Comparison of ENCODE assay signal across 7 mouse cellular contexts in the genomic region with DNA sequence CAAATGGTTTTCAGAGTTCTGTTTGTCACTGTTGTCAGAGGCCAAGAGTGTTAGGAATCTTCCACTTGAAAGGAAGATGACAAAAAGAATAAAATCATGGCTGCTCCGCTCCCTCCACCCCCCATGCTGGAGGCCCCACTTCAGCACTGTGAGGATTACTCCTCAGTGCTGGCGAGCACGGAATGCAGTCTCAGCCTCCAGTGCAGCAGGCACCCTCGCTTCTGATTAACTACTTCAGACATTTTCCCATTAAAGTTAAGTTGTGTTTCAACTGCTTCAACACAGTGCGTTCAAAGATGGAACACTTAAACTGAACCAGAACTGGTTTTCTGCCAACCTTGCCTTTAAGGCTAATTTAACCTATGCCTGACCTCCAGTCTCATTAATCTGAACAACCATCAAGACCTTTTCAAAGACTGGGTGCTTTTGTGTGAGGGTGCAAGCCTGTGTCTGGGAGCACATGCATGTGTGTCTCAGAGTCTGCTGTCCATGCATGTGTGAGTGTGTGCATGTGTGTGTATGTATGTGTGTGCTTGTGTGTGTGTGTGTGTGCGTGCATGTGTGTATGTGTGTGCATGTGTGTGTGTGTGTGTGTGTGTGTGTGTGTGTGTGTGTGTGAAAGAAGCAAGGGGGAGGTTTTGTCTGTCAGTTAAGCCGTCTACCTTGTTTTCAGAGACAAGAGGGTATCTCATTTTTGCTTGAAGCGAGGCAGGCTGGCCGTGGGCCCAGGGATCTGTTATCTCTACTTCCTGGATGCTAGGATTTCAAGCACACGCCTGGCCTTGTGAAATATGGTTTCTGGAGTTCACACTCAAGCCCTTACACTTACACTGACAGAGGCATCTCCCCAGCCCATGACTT. TPM values are rescaled to one million over a fixed set of nuclear protein-coding genes. Genes with fewer than 3 reads are reported as not detected.
A peak's percentile ranks its signal among the peaks of the same experiment; 100 is the strongest.
DNase-seq lines count a peak whose midpoint lies in the region; ATAC-seq and TF ChIP-seq lines count a peak whose summit lies in the region.

No protein-coding gene starts in this region.

- H3K36me3 ChIP-seq in forebrain, embryonic 14.5 days (ENCODE audit: control insufficient read depth, insufficient read depth, low read length) = no peaks in the 10 kb centered on the region
- no peaks in the 10 kb centered on the region for H3K36me3 ChIP-seq in kidney, adult 2 months (ENCODE audit: control insufficient read depth, insufficient read depth, low read length)

- 23% methylated on average over 10 of the region's 10 CpGs for WGBS in forebrain, embryonic 14.5 days
- WGBS in kidney, adult 2 months = 22% methylated on average over 10 of the region's 10 CpGs

- no peak overlapping the region for H3K4me2 ChIP-seq in forebrain, embryonic 14.5 days (ENCODE audit: low read length)

- ATAC-seq in forebrain, embryonic 14.5 days = peak; percentile 49
- ATAC-seq in erythroblast, adult 5-6 weeks (replicated peaks; ENCODE audit: low FRiP score, poor library complexity, severe bottlenecking) = no peak

- no peak overlapping the region for H3K9ac ChIP-seq in forebrain, embryonic 14.5 days (ENCODE audit: low read length)

- no peak overlapping the region for H3K4me3 ChIP-seq in forebrain, embryonic 14.5 days (ENCODE audit: low read depth, low read length)
- no peak overlapping the region for H3K4me3 ChIP-seq in kidney, adult 2 months (ENCODE audit: insufficient read depth, low read depth, low read length)

- no peak for TF ChIP-seq CTCF in kidney, adult 2 months (conservative IDR thresholded peaks at IDR 0.05; ENCODE audit: insufficient read depth, insufficient read length, low read depth, low read length)

- DNase-seq in embryo, embryonic 9.5 days (ENCODE audit: extremely low spot score) = peak; percentile 51
- DNase-seq in forebrain, embryonic 14.5 days (ENCODE audit: low spot score) = peak; percentile 53
- peak; percentile 90 for DNase-seq in kidney, adult 2 months
- DNase-seq in mesoderm, embryonic 11.5 days (ENCODE audit: low read depth, low spot score) = peak; percentile 53
- DNase-seq in yolk sac, embryonic 10.5 days (ENCODE audit: low spot score) = no peak
- no peak for DNase-seq in urinary bladder, adult 18-20 months (ENCODE audit: low spot score in 2 of 2)

- peak overlapping the region; percentile 52 for H3K27ac ChIP-seq in forebrain, embryonic 14.5 days (ENCODE audit: low read depth, low read length)
- peak overlapping the region; percentile 99 for H3K27ac ChIP-seq in kidney, adult 2 months (ENCODE audit: insufficient read depth, low read depth, low read length)

- H3K4me1 ChIP-seq in forebrain, embryonic 14.5 days (ENCODE audit: control insufficient read depth, insufficient read depth, low read length) = peaks cover 38% of the 10 kb centered on the region
- peaks cover 72% of the 10 kb centered on the region for H3K4me1 ChIP-seq in kidney, adult 2 months (ENCODE audit: control insufficient read depth, insufficient read depth, low read length)

- no peaks in the 10 kb centered on the region for H3K9me3 ChIP-seq in forebrain, embryonic 14.5 days (replicated peaks; ENCODE audit: control insufficient read depth, low read length)

- TF ChIP-seq POLR2A in kidney, adult 2 months (IDR thresholded peaks at IDR 0.05; ENCODE audit: low read depth, low read length) = peak; percentile 34

- H3K27me3 ChIP-seq in forebrain, embryonic 14.5 days (replicated peaks; ENCODE audit: control insufficient read depth, insufficient read depth, low read length) = no peaks in the 10 kb centered on the region
- no peaks in the 10 kb centered on the region for H3K27me3 ChIP-seq in kidney, adult 2 months (replicated peaks; ENCODE audit: control insufficient read depth, insufficient read depth, low read length)

RNA-seq across cellular contexts. Expression of a gene that starts 51.2 kb away (rescaled TPM):
- 27.1 and 30.9 TPM in 2 replicates for polyA plus RNA-seq in forebrain, embryonic 14.5 days (2014; fragmentation: Nextera tagmentation; extraction: Ambion mirVana)
- polyA plus RNA-seq in kidney, adult 2 months (2012; rRNA removed) = 14.4 and 15.3 TPM in 2 replicates
- 0.19 TPM in 1 of 2 replicates, not detected in the other for total RNA-seq in erythroblast, adult 5-6 weeks (2015; ENCODE audit: low replicate concordance)
- 0.28 and 0.43 TPM in 2 replicates for total RNA-seq in erythroblast, adult 5-6 weeks (2017; ENCODE audit: low replicate concordance)

Comparison
In these comparisons a context has a peak if more than half of its experiments do, and no peak if none do; other contexts are left out.
1. DNase-seq: peak in embryo, embryonic 9.5 days (single experiment), forebrain, embryonic 14.5 days (single experiment), kidney, adult 2 months (single experiment) and mesoderm, embryonic 11.5 days (single experiment); none in yolk sac, embryonic 10.5 days (single experiment) and urinary bladder, adult 18-20 months (0 of 2).